Mouse (Mus musculus) layer of hippocampus, postnatal 10 days (tissue): Measurements from ENCODE around the gene Csmd2. TPM values are rescaled to one million over a fixed set of nuclear protein-coding genes. Genes with fewer than 3 reads are reported as not detected.
A peak's percentile ranks its signal among the peaks of the same experiment; 100 is the strongest.

Experiments
- DNase-seq, 2 experiments: peaks; one replicate each; pipeline ENCODE4 v3.0.0; 2021; ENCODE audit warnings: low spot score in 2 of 2
- total RNA-seq, 2 experiments: library from RNA; stranded (reverse); gene quantifications; 2 replicates each; pipeline ENCODE4 v1.2.3; 2021

Csmd2 gene
- total RNA-seq, 2 experiments from 2014 or later: 44.4 to 51.1 TPM

GRCm38 (mm10) chr4:128402706-128403105, 415.0 kb downstream of the Csmd2 start:
- no peak for DNase-seq

- DNase-seq: no peak
Observed at GRCm38 (mm10) chr4:128405576-128405975, 417.9 kb downstream of the Csmd2 start.

GRCm38 (mm10) chr4:128407084-128407845, 419.6 kb downstream of the Csmd2 start:
- no peak for DNase-seq

- peak; percentile 38 to 58 for DNase-seq
Observed at GRCm38 (mm10) chr4:128411941-128412630, 424.4 kb downstream of the Csmd2 start.

GRCm38 (mm10) chr4:128414741-128415140, 427.1 kb downstream of the Csmd2 start:
- DNase-seq: no peak

GRCm38 (mm10) chr4:128419988-128420617, 432.4 kb downstream of the Csmd2 start:
- DNase-seq: no peak

- no peak for DNase-seq
Observed at GRCm38 (mm10) chr4:128422486-128422885, 434.8 kb downstream of the Csmd2 start.

GRCm38 (mm10) chr4:128425339-128425738, 437.7 kb downstream of the Csmd2 start:
- DNase-seq: no peak

- DNase-seq: peak in 1 of 2 experiments; percentile 39
Observed at GRCm38 (mm10) chr4:128427261-128428030, 439.8 kb downstream of the Csmd2 start.

GRCm38 (mm10) chr4:128428303-128429107, 440.8 kb downstream of the Csmd2 start:
- peak in 1 of 2 experiments; percentile 37 for DNase-seq

GRCm38 (mm10) chr4:128429591-128429990, 441.9 kb downstream of the Csmd2 start:
- DNase-seq: no peak

GRCm38 (mm10) chr4:128440550-128440949, 452.9 kb downstream of the Csmd2 start:
- no peak for DNase-seq

GRCm38 (mm10) chr4:128441228-128441627, 453.6 kb downstream of the Csmd2 start:
- DNase-seq: no peak

GRCm38 (mm10) chr4:128442791-128443190, 455.1 kb downstream of the Csmd2 start:
- DNase-seq: no peak

- DNase-seq: peak in 1 of 2 experiments; percentile 21
Observed at GRCm38 (mm10) chr4:128445514-128446260, 458.0 kb downstream of the Csmd2 start.

- DNase-seq: peak in 1 of 2 experiments; percentile 16
Observed at GRCm38 (mm10) chr4:128448831-128449431, 461.3 kb downstream of the Csmd2 start.

GRCm38 (mm10) chr4:128450137-128450536, 462.5 kb downstream of the Csmd2 start:
- DNase-seq: peak in 1 of 2 experiments; percentile 22

- DNase-seq: peak; percentile 65 to 76
Observed at GRCm38 (mm10) chr4:128450974-128451373, 463.3 kb downstream of the Csmd2 start.

- peak; percentile 19 to 35 for DNase-seq
Observed at GRCm38 (mm10) chr4:128451383-128451794, 463.7 kb downstream of the Csmd2 start.
